Mouse (Mus musculus): ENCODE data around the gene Smarca5. TPM values are rescaled to one million over a fixed set of nuclear protein-coding genes. Genes with fewer than 3 reads are reported as not detected.

Gene Smarca5
- total and polyA plus RNA-seq, 3 experiments, result 45.1 to 186 (median 182) TPM

DNA sequence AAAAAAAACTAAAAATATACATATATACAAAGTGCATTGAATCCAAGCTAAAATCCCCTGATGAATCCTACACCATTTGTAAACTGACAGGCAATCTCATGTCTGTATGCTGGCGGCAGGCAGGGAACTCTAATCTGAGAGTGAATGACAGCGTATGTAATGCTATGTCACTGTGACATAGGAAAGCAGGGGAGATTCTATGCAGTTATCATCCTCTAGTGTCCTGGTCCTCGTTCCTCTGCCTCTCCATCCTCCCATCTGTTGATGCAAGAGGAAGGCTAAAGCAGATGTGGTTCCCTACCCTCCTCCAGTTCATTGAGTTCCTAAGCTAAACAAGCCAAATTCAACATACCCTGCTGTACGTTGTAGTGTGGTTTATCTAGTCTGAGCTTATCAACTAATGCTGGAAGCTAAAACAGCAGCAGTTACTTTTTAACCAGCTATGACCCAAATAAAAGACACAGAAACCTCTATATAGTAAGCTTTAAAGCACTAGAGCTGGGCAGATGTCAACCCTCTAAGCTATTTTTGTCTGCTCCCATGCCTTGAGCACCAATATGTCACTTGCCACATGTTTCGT, 55.5 kb downstream of the Smarca5 start:
- Histone ChIP-seq H3K9me3 (replicated peaks) (no peaks in the 10 kb centered on the region), H3K27me3 (ENCODE audit: insufficient read depth, low read length) (no peaks in the 10 kb centered on the region), H3K4me3 (ENCODE audit: low read depth, low read length) (no peak overlapping the region), H3K36me3 (replicated peaks) (no peaks in the 10 kb centered on the region), H3K4me1 (ENCODE audit: insufficient read depth, low read depth, low read length) (peaks cover 22% of the 10 kb centered on the region)
- TF ChIP-seq POLR2AphosphoS5 (IDR thresholded peaks at IDR 0.05; ENCODE audit: insufficient replicate concordance, low read depth, low read length) (no peak), GATA2 (IDR thresholded peaks at IDR 0.05; ENCODE audit: borderline replicate concordance, low read depth, low read length) (no peak), CTCF (IDR thresholded peaks at IDR 0.05; ENCODE audit: low read depth, low read length) (no peak), GATA1 (IDR thresholded peaks at IDR 0.05; ENCODE audit: borderline replicate concordance, low read length) (no peak), TAL1 (conservative IDR thresholded peaks at IDR 0.05; ENCODE audit: low read depth, low read length) (no peak)
- DNase-seq (ENCODE audit: low spot score) (no peak), ATAC-seq (ENCODE audit: extremely low read depth, insufficient number of reproducible peaks, low FRiP score, poor library complexity, severe bottlenecking) (no peak)

- Histone ChIP-seq H3K4me3 (ENCODE audit: low read depth, low read length) (no peak overlapping the region), H3K27me3 (ENCODE audit: insufficient read depth, low read length) (no peaks in the 10 kb centered on the region), H3K4me1 (ENCODE audit: insufficient read depth, low read depth, low read length) (peaks cover 16% of the 10 kb centered on the region), H3K36me3 (replicated peaks) (no peaks in the 10 kb centered on the region), H3K9me3 (replicated peaks) (no peaks in the 10 kb centered on the region)
- TF ChIP-seq CTCF (IDR thresholded peaks at IDR 0.05; ENCODE audit: low read depth, low read length), result no peak
- TF ChIP-seq GATA1 (IDR thresholded peaks at IDR 0.05; ENCODE audit: borderline replicate concordance, low read length), result no peak
- no peak for TF ChIP-seq GATA2 (IDR thresholded peaks at IDR 0.05; ENCODE audit: borderline replicate concordance, low read depth, low read length)
- DNase-seq (ENCODE audit: low spot score), result no peak
- ATAC-seq (ENCODE audit: extremely low read depth, insufficient number of reproducible peaks, low FRiP score, poor library complexity, severe bottlenecking), result no peak
Observed at GRCm38 (mm10) chr8:80682594-80682993, 56.7 kb downstream of the Smarca5 start.

DNA sequence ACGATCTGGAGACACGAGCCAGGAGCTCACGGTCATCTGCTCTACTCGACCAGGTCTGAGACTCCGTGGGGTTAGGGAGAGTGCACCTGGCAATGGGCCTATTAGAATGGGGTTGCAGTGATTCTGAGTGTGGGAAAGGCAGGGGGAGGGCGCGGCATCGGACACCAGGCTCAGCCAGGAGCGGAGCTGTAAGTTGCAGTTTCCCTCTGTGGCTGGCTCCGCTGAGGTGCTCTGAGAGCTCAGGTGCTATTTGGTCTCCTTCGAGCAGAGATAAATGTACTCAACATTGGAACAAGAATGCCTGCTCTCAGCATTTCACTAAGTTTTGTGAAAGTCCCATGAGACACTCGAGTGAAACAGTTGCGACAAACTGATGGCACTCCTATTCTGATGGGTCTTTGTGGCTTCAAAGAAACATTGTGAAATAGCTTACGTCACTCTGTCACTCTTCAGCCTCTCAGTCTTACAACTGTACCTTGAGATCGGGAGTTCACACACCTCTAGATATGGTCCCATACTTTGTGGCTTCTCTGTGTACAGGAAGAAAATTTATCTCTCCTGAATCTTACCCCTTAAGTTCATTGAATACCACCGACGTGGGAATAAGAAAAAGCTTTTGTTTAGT, 69.9 kb downstream of the Smarca5 start:
- no peak for TF ChIP-seq TAL1 (conservative IDR thresholded peaks at IDR 0.05; ENCODE audit: low read depth, low read length)
- TF ChIP-seq GATA1 (IDR thresholded peaks at IDR 0.05; ENCODE audit: borderline replicate concordance, low read length), result no peak
- no peak for TF ChIP-seq CTCF (IDR thresholded peaks at IDR 0.05; ENCODE audit: low read depth, low read length)
- no peak for TF ChIP-seq GATA2 (IDR thresholded peaks at IDR 0.05; ENCODE audit: borderline replicate concordance, low read depth, low read length)
- TF ChIP-seq POLR2AphosphoS5 (IDR thresholded peaks at IDR 0.05; ENCODE audit: insufficient replicate concordance, low read depth, low read length), result no peak
- ATAC-seq (ENCODE audit: extremely low read depth, insufficient number of reproducible peaks, low FRiP score, poor library complexity, severe bottlenecking) (no peak), DNase-seq (ENCODE audit: low spot score) (no peak)
- peaks cover 6% of the 10 kb centered on the region for H3K4me1 ChIP-seq (ENCODE audit: insufficient read depth, low read depth, low read length)
- H3K9me3 ChIP-seq (replicated peaks), result no peaks in the 10 kb centered on the region
- no peak overlapping the region for H3K4me3 ChIP-seq (ENCODE audit: low read depth, low read length)
- peaks cover 4% of the 10 kb centered on the region for H3K27me3 ChIP-seq (ENCODE audit: insufficient read depth, low read length)
- no peaks in the 10 kb centered on the region for H3K36me3 ChIP-seq (replicated peaks)

GRCm38 (mm10) chr8:80663476-80663875, 75.8 kb downstream of the Smarca5 start:
- no peaks in the 10 kb centered on the region for H3K9me3 ChIP-seq (replicated peaks)
- no peak for DNase-seq (ENCODE audit: low spot score)
- ATAC-seq (ENCODE audit: extremely low read depth, insufficient number of reproducible peaks, low FRiP score, poor library complexity, severe bottlenecking), result no peak
- no peak for TF ChIP-seq CTCF (IDR thresholded peaks at IDR 0.05; ENCODE audit: low read depth, low read length)
- no peak for TF ChIP-seq GATA1 (IDR thresholded peaks at IDR 0.05; ENCODE audit: borderline replicate concordance, low read length)
- no peak for TF ChIP-seq POLR2AphosphoS5 (IDR thresholded peaks at IDR 0.05; ENCODE audit: insufficient replicate concordance, low read depth, low read length)
- TF ChIP-seq GATA2 (IDR thresholded peaks at IDR 0.05; ENCODE audit: borderline replicate concordance, low read depth, low read length), result no peak
- no peak for TF ChIP-seq TAL1 (conservative IDR thresholded peaks at IDR 0.05; ENCODE audit: low read depth, low read length)
- no peaks in the 10 kb centered on the region for H3K36me3 ChIP-seq (replicated peaks)
- H3K27me3 ChIP-seq (ENCODE audit: insufficient read depth, low read length), result no peaks in the 10 kb centered on the region
- peaks cover 25% of the 10 kb centered on the region for H3K4me1 ChIP-seq (ENCODE audit: insufficient read depth, low read depth, low read length)
- H3K4me3 ChIP-seq (ENCODE audit: low read depth, low read length), result no peak overlapping the region

DNA sequence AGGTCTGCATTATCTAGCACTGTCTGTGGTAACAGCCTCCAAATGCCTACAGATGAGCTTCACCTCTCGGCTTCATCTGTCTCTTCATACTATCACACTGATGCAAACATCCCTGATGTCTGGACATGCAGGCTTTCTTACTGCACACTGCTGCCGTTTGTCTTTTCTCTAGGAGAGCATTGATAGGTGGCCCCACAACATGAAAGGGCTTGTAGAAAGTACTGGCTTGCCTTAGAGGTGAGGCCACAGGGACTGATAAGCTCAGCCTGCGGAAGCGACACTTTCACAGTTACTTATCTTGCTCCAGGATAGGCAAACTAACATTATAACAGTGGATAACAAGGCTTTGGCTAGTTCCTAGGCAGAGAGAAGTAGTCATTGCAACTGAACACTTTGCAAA, 78.2 kb downstream of the Smarca5 start:
- TF ChIP-seq CTCF (IDR thresholded peaks at IDR 0.05; ENCODE audit: low read depth, low read length) (no peak), TAL1 (conservative IDR thresholded peaks at IDR 0.05; ENCODE audit: low read depth, low read length) (no peak), POLR2AphosphoS5 (IDR thresholded peaks at IDR 0.05; ENCODE audit: insufficient replicate concordance, low read depth, low read length) (no peak), GATA1 (IDR thresholded peaks at IDR 0.05; ENCODE audit: borderline replicate concordance, low read length) (no peak), GATA2 (IDR thresholded peaks at IDR 0.05; ENCODE audit: borderline replicate concordance, low read depth, low read length) (no peak)
- Histone ChIP-seq H3K4me3 (ENCODE audit: low read depth, low read length) (no peak overlapping the region), H3K36me3 (replicated peaks) (no peaks in the 10 kb centered on the region), H3K9me3 (replicated peaks) (no peaks in the 10 kb centered on the region), H3K4me1 (ENCODE audit: insufficient read depth, low read depth, low read length) (peaks cover 34% of the 10 kb centered on the region), H3K27me3 (ENCODE audit: insufficient read depth, low read length) (no peaks in the 10 kb centered on the region)
- DNase-seq (ENCODE audit: low spot score), result peak; percentile 4
- peak; percentile 72 for ATAC-seq (ENCODE audit: extremely low read depth, insufficient number of reproducible peaks, low FRiP score, poor library complexity, severe bottlenecking)

DNA sequence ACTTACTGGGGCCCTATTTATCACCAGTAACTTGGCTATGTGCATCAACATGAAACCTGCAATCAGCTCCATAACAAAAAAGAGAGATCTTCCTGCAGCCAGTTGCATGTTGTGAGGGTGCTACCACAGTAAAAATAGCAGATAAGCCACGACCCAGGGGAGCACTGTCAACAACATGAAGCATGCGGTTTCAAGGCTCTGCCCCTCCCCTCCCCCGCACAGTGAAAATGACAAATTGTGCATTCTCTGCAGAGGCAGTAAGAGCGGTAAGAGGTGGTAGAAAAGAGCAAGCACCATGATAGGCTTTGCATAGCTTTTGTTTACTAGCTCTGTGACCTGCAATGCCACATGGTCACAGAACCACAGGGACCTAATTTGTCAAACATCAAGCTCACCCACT, 81.7 kb downstream of the Smarca5 start:
- DNase-seq (ENCODE audit: low spot score), result no peak
- Histone ChIP-seq H3K4me3 (ENCODE audit: low read depth, low read length) (no peak overlapping the region), H3K27me3 (ENCODE audit: insufficient read depth, low read length) (no peaks in the 10 kb centered on the region), H3K4me1 (ENCODE audit: insufficient read depth, low read depth, low read length) (peaks cover 31% of the 10 kb centered on the region), H3K36me3 (replicated peaks) (no peaks in the 10 kb centered on the region), H3K9me3 (replicated peaks) (no peaks in the 10 kb centered on the region)
- peak; percentile 36; the same call in 1 of the 2 replicates for ATAC-seq (ENCODE audit: extremely low read depth, insufficient number of reproducible peaks, low FRiP score, poor library complexity, severe bottlenecking)
- TF ChIP-seq GATA1 (IDR thresholded peaks at IDR 0.05; ENCODE audit: borderline replicate concordance, low read length), result no peak
- TF ChIP-seq POLR2AphosphoS5 (IDR thresholded peaks at IDR 0.05; ENCODE audit: insufficient replicate concordance, low read depth, low read length), result no peak
- no peak for TF ChIP-seq CTCF (IDR thresholded peaks at IDR 0.05; ENCODE audit: low read depth, low read length)
- TF ChIP-seq GATA2 (IDR thresholded peaks at IDR 0.05; ENCODE audit: borderline replicate concordance, low read depth, low read length), result no peak
- TF ChIP-seq TAL1 (conservative IDR thresholded peaks at IDR 0.05; ENCODE audit: low read depth, low read length), result no peak

Other genes starting within 250 kb of the Smarca5 start
- 161 and 227 TPM in 2 replicates for gene Gypa, start 245.7 kb downstream of the Smarca5 start, total RNA-seq (2014; fragmentation: Nextera tagmentation)
- 35.0 and 39.1 TPM in 2 replicates for gene Gypa, start 245.7 kb downstream of the Smarca5 start, total RNA-seq (2017)
- 2.2 and 3.5 TPM in 2 replicates for gene Gypa, start 245.7 kb downstream of the Smarca5 start, polyA plus RNA-seq (2012)
- not detected in 2 replicates for gene Frem3, start 128.4 kb downstream of the Smarca5 start, total RNA-seq (2014; fragmentation: Nextera tagmentation)
- gene Frem3, start 128.4 kb downstream of the Smarca5 start, total RNA-seq (2017), result 0.06 and 0.11 TPM in 2 replicates
- gene Frem3, start 128.4 kb downstream of the Smarca5 start, polyA plus RNA-seq (2012), result not detected in 2 replicates
- 20.8 and 28.2 TPM in 2 replicates for gene Gab1, start 141.0 kb upstream of the Smarca5 start, total RNA-seq (2014; fragmentation: Nextera tagmentation)
- gene Gab1, start 141.0 kb upstream of the Smarca5 start, total RNA-seq (2017), result 3.9 and 4.4 TPM in 2 replicates
- gene Gab1, start 141.0 kb upstream of the Smarca5 start, polyA plus RNA-seq (2012), result 2.7 and 3.0 TPM in 2 replicates